Mouse (Mus musculus) frontal cortex, adult (tissue): ENCODE data around the gene D11Wsu47e.

Experiments
- ATAC-seq: cut with Nextera tagmentation; 2 replicates; pipeline ENCODE4 v1.9.2; 2017; ENCODE audit warnings: mild to moderate bottlenecking, moderate library complexity, mixed read lengths; ENCODE audit not compliant: low TSS enrichment

The D11Wsu47e gene

DNA sequence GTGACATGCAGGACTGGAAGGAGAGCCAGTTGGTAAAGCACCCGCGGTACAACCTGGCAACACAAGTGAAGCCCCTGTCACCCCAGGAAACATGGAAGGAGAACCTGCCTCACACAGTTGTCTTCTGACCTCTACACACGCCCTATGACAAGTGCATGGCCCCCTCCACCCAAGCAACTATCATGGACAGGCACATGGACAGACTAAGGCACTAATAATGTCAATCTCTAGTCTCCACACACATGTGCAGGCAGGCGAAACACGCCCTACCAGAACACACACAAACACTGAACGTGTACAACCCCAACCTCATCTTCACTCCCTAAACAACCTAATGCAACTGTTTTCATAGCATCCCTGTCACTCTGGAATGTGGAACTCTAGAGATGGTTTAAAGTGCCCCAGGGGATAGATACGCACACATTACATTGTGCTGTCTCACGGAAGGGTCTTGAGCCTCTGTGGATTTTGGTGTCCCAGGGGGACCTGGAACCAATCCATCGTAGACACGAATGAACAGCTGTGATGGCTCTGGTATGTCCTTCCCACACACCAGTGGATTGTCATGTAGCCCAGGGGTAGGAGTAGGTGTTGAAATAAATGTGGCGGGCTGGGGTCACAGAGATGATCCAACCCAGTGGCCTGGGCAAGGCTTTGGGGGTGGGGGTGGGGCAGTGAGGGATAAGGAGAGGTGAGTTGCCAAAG lies 52.8 kb downstream of the D11Wsu47e start:
- no peak for ATAC-seq

DNA sequence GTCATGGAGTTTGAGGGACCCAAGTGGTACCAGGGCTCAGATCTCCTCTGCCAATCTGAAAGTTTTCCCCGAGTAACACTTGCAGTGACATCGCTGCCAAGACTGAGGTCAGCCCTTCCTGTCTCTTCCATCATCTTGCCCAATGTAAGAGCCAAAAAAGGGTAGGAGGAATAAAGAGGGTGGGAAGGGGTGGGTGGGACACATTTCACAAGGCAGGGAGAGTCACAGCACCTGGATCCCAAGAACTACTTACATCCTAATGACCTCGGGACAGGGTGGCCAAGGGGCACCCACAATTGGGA lies 53.3 kb downstream of the D11Wsu47e start:
- no peak for ATAC-seq

DNA sequence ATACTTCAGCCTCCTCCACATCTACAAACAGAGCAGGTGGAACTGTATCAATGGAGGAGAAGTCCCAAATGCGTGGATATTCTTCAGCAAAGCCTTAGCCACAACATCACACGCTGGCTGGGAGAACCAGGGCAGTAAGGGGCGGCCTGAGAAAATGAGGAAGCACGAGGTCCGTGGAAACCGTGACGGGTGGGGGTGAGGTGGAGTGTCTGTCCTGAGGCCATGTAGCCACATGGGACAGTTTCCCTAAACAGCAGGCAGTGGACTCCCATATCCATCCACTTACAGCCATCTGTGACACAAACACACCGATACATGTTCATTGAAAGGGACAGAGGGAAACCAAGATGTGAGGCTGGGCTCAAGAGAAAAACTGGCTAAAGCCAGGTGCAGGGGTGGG lies 53.7 kb downstream of the D11Wsu47e start:
- no peak for ATAC-seq

DNA sequence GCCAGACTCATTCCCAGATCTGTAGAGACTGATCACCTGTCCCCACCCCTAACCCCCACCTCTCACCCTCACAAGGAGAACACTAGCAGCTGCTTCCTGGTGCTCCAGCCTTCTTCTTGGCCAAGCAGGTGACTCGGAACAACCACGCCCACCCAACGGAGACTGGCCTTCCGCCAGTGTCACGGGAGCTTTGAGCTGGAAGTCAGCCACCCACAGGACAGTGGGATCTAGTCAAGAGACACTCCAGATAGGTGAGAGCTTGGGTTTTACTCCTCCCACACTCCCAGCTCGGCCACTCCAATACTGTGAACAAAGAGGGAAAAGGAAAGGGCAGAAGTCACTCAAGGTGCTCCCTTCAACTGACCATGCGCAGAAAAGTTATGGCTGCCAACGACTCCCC lies 55.0 kb downstream of the D11Wsu47e start:
- no peak for ATAC-seq

DNA sequence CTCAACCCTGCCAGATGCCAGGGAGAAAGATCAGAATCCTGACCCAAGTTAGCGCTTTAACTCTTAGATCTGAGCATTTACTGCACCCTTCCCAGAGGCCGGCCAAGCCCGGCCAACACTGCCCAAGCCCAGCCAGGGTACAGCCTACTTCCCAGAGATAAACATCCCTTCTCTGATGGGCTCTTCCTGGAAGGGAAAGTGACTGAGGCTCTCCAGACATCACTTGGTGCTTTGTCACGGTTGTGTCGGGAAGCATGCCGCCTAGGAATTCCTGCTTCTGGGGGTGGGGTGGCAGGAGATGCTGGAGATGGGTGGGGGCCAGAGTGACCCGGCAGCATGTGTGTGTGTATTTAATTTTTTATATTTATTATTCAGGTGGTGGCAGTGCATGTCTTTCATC lies 55.9 kb downstream of the D11Wsu47e start:
- ATAC-seq, result no peak

DNA sequence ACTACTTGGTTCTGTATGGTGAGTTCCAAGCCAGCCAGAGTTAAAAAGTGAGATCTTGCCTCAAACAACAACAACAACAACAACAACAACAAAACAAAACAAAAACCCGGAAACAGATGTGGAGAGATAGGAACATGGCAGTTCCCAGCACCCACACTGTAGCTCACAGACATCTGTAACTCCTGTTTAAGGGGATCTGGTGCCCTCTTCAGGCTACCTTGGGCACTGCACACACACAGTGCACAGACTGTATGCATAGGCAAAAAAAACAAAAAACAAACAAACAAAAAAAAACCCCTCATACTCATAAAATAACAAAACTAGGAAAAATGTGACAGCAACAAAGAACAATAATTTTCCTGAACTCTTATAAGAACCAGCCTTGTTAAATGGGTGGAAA lies 58.8 kb downstream of the D11Wsu47e start:
- ATAC-seq, result no peak
